Mouse (Mus musculus): ENCODE results near the gene Hmgb3.

GRCm38 (mm10) chrX:71522889-71523288 lies 32.8 kb upstream of the Hmgb3 start:
- no peak for TF ChIP-seq POLR2A (IDR thresholded peaks at IDR 0.05; ENCODE audit: insufficient read depth, low read depth, low read length)
- TF ChIP-seq CTCF (IDR thresholded peaks at IDR 0.05; ENCODE audit: insufficient read depth, low read depth, low read length) = no peak

Measured in olfactory bulb, adult 2 months (tissue).